Mouse (Mus musculus): ENCODE measurements around the gene Fgf8. TPM values are rescaled to one million over a fixed set of nuclear protein-coding genes. Genes with fewer than 3 reads are reported as not detected.

Gene Fgf8
- polyA plus RNA-seq, 1 experiment from 2014 or later, result 0.35 TPM

DNA sequence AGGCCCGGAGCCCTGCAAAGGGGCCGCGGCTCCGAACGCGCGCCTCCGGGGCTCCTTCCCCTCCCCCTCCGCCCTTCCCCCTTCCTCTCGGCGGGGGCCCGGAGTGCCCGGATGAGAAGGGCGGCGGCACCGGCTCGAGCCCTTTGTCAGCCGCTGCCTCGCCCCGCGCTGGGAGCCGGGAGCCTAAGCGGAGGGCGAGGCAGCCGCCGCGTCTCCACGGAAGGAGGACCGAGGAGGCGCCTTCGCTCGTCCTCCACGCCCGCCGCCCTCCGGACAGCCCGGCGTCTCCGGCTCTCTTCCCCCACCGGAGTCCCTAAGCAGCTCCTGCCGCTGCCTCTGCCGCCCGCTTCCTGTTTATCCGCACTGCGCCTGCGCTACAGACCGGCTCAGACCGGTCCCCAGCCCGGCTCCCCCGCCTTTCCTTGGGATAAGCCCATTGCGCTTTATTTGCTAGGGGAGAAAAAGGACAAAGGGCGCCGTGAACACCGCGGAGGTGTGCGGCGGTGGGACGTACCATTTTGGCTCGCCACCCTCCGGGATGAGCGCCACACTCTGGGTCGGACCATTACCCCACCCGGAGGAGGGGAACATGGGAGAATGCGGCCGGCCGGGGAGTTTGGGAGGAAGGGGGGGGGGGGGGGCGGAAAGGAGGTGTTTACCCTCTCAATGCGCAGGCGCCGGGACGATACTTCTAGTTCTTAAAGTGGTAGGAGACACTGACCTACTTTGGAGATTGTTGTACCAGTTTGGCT is 40.6 kb upstream of the Fgf8 start, which contains the start of gene Mgea5:
Gene Mgea5, minus strand, starts transcription at position 657 of the 752 bp plus-strand sequence.
- peak; percentile 97 for ATAC-seq (ENCODE audit: low read depth)
- WGBS, result under 1% methylated on average over 57 of the region's 71 CpGs
- H3K36me3 ChIP-seq (ENCODE audit: control insufficient read depth, insufficient read depth, low read length), result peaks cover 13% of the 10 kb centered on the region; the same call in 1 of the 2 replicates
- peak within 1 kb of the TSS; percentile 100 for H3K4me3 ChIP-seq (ENCODE audit: low read depth, low read length)
- no peaks in the 10 kb centered on the region for H3K9me3 ChIP-seq (ENCODE audit: control insufficient read depth, low read length)
- H3K9ac ChIP-seq (replicated peaks; ENCODE audit: low read depth, low read length), result peak within 1 kb of the TSS; percentile 97
- H3K27ac ChIP-seq (ENCODE audit: low read depth, low read length), result peak within 1 kb of the TSS; percentile 99
- H3K27me3 ChIP-seq (ENCODE audit: control insufficient read depth, insufficient read depth, low read length), result peaks cover 2% of the 10 kb centered on the region; the same call in 1 of the 2 replicates
- H3K4me2 ChIP-seq (ENCODE audit: low read depth, low read length), result peak within 1 kb of the TSS; percentile 68
- H3K4me1 ChIP-seq (ENCODE audit: control insufficient read depth, insufficient read depth, low read length), result peaks cover 26% of the 10 kb centered on the region

DNA sequence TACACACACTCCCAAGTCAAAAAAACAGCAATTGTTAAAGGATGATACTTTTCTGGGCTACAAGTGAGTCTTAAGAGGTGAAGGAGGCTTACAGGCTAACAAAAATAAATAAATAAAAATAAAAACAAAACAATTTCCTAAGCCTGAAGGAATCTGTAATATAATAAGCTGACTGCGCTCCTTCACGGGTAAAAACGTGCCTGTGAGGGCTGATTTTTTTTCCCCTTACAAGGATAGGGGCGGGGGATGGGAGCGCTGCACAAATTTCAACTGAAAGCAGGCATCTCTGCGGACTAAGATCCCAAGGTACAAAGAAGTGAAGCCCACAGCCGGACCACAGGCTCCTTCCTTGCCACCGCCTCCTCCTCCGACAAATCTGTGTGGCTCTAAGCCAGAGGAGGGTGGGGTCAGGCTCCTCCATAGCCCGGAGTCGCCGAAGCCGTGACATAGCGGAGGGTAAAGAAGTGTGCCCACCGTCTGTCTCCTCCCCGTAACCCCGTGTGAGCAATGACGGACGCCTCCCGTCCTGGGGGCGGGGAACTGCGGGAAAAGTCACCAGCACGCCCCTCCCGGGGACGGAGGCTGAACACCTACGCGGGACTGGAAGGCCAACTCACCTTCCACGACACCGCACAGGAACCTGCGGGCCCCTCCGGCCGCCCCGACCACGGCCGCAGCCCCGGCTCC is 39.7 kb upstream of the Fgf8 start:
- Histone ChIP-seq H3K9me3 (ENCODE audit: control insufficient read depth, low read length) (no peaks in the 10 kb centered on the region), H3K27me3 (ENCODE audit: control insufficient read depth, insufficient read depth, low read length) (peaks cover 2% of the 10 kb centered on the region; the same call in 1 of the 2 replicates), H3K4me1 (ENCODE audit: control insufficient read depth, insufficient read depth, low read length) (peaks cover 26% of the 10 kb centered on the region), H3K4me3 (ENCODE audit: low read depth, low read length) (peak overlapping the region; percentile 100), H3K36me3 (ENCODE audit: control insufficient read depth, insufficient read depth, low read length) (peaks cover 18% of the 10 kb centered on the region; the same call in 1 of the 2 replicates), H3K27ac (ENCODE audit: low read depth, low read length) (peak overlapping the region; percentile 99), H3K4me2 (ENCODE audit: low read depth, low read length) (peak overlapping the region; percentile 68), H3K9ac (replicated peaks; ENCODE audit: low read depth, low read length) (peak overlapping the region; percentile 97)
- ATAC-seq (ENCODE audit: low read depth), result peak; percentile 48
- WGBS, result under 1% methylated on average over 34 of the region's 36 CpGs

DNA sequence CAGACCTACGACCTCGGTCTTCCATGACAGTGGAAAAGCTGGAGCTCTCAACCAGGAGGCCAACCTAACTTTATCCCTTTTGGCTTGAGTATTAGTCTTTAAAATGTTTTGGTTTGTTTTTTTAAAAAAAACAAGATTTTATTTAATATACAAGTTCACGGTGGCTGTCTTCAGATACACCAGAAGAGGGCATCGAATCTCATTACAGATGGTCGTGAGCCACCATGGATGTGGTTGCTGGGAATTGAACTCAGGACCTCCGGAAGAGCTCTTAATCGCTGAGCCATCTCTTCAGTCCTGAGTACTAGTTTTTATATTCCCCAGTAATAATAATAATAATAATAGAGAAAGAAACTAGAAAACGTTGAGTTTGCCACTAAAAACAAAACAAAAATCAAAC is 39.0 kb upstream of the Fgf8 start:
- no peaks in the 10 kb centered on the region for H3K9me3 ChIP-seq (ENCODE audit: control insufficient read depth, low read length)
- peaks cover 26% of the 10 kb centered on the region for H3K4me1 ChIP-seq (ENCODE audit: control insufficient read depth, insufficient read depth, low read length)
- H3K36me3 ChIP-seq (ENCODE audit: control insufficient read depth, insufficient read depth, low read length), result peaks cover 25% of the 10 kb centered on the region; the same call in 1 of the 2 replicates
- peak overlapping the region; percentile 100 for H3K4me3 ChIP-seq (ENCODE audit: low read depth, low read length)
- no peak overlapping the region for H3K27ac ChIP-seq (ENCODE audit: low read depth, low read length)
- peak overlapping the region; percentile 68 for H3K4me2 ChIP-seq (ENCODE audit: low read depth, low read length)
- H3K9ac ChIP-seq (replicated peaks; ENCODE audit: low read depth, low read length), result no peak overlapping the region
- WGBS, result 65% methylated on average over 8 of the region's 8 CpGs
- ATAC-seq (ENCODE audit: low read depth), result no peak
- H3K27me3 ChIP-seq (ENCODE audit: control insufficient read depth, insufficient read depth, low read length), result peaks cover 2% of the 10 kb centered on the region; the same call in 1 of the 2 replicates

DNA sequence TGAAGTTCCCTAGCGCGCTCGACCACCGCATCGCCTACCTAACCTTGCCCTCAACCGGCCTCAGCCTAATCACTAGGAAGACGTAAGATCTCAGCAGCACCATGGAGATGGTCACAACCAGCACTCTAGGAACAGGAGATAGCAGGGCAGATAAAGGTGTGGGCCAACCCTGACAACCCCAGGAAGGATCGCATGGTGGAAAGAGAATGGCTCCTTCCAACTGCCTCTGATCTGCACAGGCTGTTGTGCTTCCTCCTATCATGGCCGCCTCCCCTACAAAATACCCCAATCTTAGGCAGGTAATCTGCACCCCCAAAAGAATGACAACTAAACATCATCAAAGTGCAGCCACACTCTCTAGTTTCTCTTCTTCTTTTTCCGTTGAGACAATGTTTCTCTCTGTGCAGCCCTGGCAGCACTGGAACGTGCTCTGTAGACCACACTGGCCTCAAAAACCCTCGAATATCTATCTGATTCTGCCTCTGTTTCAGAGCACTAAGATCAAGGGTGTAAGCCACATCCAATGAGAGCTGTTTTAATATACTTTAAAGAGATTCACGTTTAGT is 37.7 kb upstream of the Fgf8 start:
- H3K27me3 ChIP-seq (ENCODE audit: control insufficient read depth, insufficient read depth, low read length), result peaks cover 2% of the 10 kb centered on the region; the same call in 1 of the 2 replicates
- H3K9ac ChIP-seq (replicated peaks; ENCODE audit: low read depth, low read length), result no peak overlapping the region
- peaks cover 29% of the 10 kb centered on the region; the same call in 1 of the 2 replicates for H3K36me3 ChIP-seq (ENCODE audit: control insufficient read depth, insufficient read depth, low read length)
- H3K9me3 ChIP-seq (ENCODE audit: control insufficient read depth, low read length), result no peaks in the 10 kb centered on the region
- 88% methylated on average over 13 of the region's 13 CpGs for WGBS
- H3K4me3 ChIP-seq (ENCODE audit: low read depth, low read length), result no peak overlapping the region
- H3K4me1 ChIP-seq (ENCODE audit: control insufficient read depth, insufficient read depth, low read length), result peaks cover 26% of the 10 kb centered on the region
- no peak for ATAC-seq (ENCODE audit: low read depth)
- H3K27ac ChIP-seq (ENCODE audit: low read depth, low read length), result no peak overlapping the region
- peak overlapping the region; percentile 68 for H3K4me2 ChIP-seq (ENCODE audit: low read depth, low read length)

DNA sequence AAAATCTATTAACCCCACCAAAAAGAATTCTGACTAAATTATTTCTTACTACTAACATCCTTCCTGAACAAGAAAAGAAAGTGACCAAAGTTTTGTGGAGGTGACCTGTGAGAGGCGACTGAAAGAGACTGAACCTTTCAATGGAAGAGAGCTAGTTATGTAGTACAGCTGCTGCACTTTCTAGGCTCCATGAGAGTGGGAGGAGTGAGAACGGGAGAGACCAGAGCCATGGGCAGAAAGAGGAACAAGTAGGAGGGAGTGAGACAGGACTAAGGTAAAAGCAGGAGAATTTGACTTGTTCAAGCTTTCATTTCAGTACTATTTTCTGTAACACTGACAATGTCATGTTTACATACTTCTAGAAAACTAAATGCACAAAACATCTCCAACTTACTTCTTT is 32.8 kb upstream of the Fgf8 start:
- peaks cover 9% of the 10 kb centered on the region for H3K4me1 ChIP-seq (ENCODE audit: control insufficient read depth, insufficient read depth, low read length)
- no peaks in the 10 kb centered on the region for H3K9me3 ChIP-seq (ENCODE audit: control insufficient read depth, low read length)
- H3K9ac ChIP-seq (replicated peaks; ENCODE audit: low read depth, low read length), result no peak overlapping the region
- H3K4me3 ChIP-seq (ENCODE audit: low read depth, low read length), result no peak overlapping the region
- ATAC-seq (ENCODE audit: low read depth), result no peak
- H3K27me3 ChIP-seq (ENCODE audit: control insufficient read depth, insufficient read depth, low read length), result no peaks in the 10 kb centered on the region
- WGBS, result 89% methylated on average over 2 of the region's 2 CpGs
- no peak overlapping the region for H3K4me2 ChIP-seq (ENCODE audit: low read depth, low read length)
- H3K27ac ChIP-seq (ENCODE audit: low read depth, low read length), result no peak overlapping the region
- H3K36me3 ChIP-seq (ENCODE audit: control insufficient read depth, insufficient read depth, low read length), result peaks cover 72% of the 10 kb centered on the region

DNA sequence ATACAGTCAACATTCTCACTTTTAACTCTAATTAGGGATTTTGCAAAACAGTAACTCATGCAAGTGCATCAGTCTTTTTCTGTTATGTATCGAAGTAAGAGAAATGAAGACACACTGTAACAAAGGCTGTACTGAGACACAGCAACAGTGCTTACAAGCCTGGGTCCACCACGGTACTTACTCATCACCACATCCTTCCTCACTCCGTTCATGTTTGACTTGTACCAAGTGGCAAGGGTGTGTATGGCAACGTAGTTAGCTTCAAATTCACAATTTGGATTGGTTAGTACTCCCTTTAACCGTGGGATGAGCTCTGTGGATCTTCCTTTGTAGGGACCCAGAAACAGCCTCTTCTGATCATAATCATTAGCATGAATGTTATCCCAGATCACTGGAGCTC is 28.8 kb upstream of the Fgf8 start:
- Histone ChIP-seq H3K4me1 (ENCODE audit: control insufficient read depth, insufficient read depth, low read length) (no peaks in the 10 kb centered on the region), H3K27ac (ENCODE audit: low read depth, low read length) (no peak overlapping the region), H3K27me3 (ENCODE audit: control insufficient read depth, insufficient read depth, low read length) (no peaks in the 10 kb centered on the region), H3K9me3 (ENCODE audit: control insufficient read depth, low read length) (no peaks in the 10 kb centered on the region), H3K4me3 (ENCODE audit: low read depth, low read length) (no peak overlapping the region), H3K4me2 (ENCODE audit: low read depth, low read length) (no peak overlapping the region), H3K36me3 (ENCODE audit: control insufficient read depth, insufficient read depth, low read length) (peaks cover 83% of the 10 kb centered on the region), H3K9ac (replicated peaks; ENCODE audit: low read depth, low read length) (no peak overlapping the region)
- ATAC-seq (ENCODE audit: low read depth), result no peak
- 91% methylated on average over 5 of the region's 5 CpGs for WGBS

DNA sequence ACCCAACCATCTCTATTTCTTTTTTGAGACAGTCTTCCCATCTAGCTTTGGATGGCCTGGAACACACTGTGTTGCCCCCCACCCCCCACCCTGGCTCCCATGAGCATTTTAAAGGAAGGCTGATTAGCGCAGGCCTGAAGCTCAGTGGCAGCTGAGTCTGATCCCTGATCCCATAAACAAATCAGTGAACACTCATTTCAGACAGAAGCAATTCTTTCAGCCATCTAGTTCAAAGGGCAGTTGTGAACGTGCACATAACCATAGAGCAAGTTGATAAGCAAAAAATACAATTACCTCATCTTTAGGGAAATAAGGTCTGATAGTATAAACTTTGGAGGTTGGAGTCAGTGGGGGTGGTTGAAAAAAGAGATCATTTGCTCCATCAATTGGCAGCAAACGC is 18.1 kb upstream of the Fgf8 start:
- Histone ChIP-seq H3K9me3 (ENCODE audit: control insufficient read depth, low read length) (no peaks in the 10 kb centered on the region), H3K27ac (ENCODE audit: low read depth, low read length) (no peak overlapping the region), H3K27me3 (ENCODE audit: control insufficient read depth, insufficient read depth, low read length) (no peaks in the 10 kb centered on the region), H3K36me3 (ENCODE audit: control insufficient read depth, insufficient read depth, low read length) (peaks cover 79% of the 10 kb centered on the region), H3K4me3 (ENCODE audit: low read depth, low read length) (no peak overlapping the region), H3K9ac (replicated peaks; ENCODE audit: low read depth, low read length) (no peak overlapping the region), H3K4me2 (ENCODE audit: low read depth, low read length) (no peak overlapping the region), H3K4me1 (ENCODE audit: control insufficient read depth, insufficient read depth, low read length) (no peaks in the 10 kb centered on the region)
- 94% methylated on average over 3 of the region's 3 CpGs for WGBS
- no peak for ATAC-seq (ENCODE audit: low read depth)

DNA sequence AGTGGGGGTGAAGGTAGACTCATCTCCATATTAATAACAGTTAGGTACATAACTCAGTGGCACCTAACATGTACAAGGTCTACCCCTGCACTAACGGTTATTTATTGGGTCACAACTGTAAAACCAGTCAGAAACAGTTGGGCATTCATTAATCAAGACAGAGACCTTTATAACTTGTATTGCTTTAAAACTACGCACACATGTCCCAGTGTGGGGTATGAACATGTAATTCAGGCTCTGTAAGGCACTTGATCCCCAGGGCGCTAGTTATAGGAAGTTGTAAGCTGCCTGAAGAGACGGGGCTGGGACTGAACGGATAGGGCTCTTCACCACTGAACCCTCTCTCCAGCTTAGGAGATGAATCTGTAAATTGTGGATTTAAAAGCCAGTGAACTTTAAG is 16.0 kb upstream of the Fgf8 start:
- Histone ChIP-seq H3K9ac (replicated peaks; ENCODE audit: low read depth, low read length) (no peak overlapping the region), H3K27me3 (ENCODE audit: control insufficient read depth, insufficient read depth, low read length) (no peaks in the 10 kb centered on the region), H3K4me2 (ENCODE audit: low read depth, low read length) (no peak overlapping the region), H3K9me3 (ENCODE audit: control insufficient read depth, low read length) (no peaks in the 10 kb centered on the region), H3K27ac (ENCODE audit: low read depth, low read length) (no peak overlapping the region), H3K4me1 (ENCODE audit: control insufficient read depth, insufficient read depth, low read length) (no peaks in the 10 kb centered on the region), H3K36me3 (ENCODE audit: control insufficient read depth, insufficient read depth, low read length) (peaks cover 79% of the 10 kb centered on the region), H3K4me3 (ENCODE audit: low read depth, low read length) (no peak overlapping the region)
- ATAC-seq (ENCODE audit: low read depth), result no peak
- 88% methylated on average over 5 of the region's 5 CpGs for WGBS

DNA sequence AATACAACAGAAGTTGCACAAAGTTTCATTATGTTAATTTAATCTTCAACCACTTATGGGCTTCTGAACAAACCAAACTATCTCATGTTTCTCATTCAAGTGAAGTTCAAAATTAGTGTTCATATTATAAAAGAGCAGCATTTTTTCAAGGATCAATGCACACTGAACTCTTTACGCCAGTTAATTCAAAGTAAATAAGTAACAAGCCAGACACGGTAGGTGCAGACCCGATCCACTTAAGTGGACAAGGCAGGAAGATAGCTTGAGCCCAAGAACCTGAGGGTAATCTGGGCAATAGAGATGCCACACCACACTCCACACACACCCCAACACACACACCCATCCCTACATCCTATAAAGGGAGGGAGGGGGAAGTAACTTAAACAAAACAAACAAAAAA is 10.8 kb upstream of the Fgf8 start:
- H3K4me3 ChIP-seq (ENCODE audit: low read depth, low read length), result no peak overlapping the region
- no peaks in the 10 kb centered on the region for H3K27me3 ChIP-seq (ENCODE audit: control insufficient read depth, insufficient read depth, low read length)
- no peak overlapping the region for H3K27ac ChIP-seq (ENCODE audit: low read depth, low read length)
- peaks cover 49% of the 10 kb centered on the region for H3K36me3 ChIP-seq (ENCODE audit: control insufficient read depth, insufficient read depth, low read length)
- 92% methylated on average over 3 of the region's 3 CpGs for WGBS
- H3K9ac ChIP-seq (replicated peaks; ENCODE audit: low read depth, low read length), result no peak overlapping the region
- H3K4me1 ChIP-seq (ENCODE audit: control insufficient read depth, insufficient read depth, low read length), result peaks cover 5% of the 10 kb centered on the region
- H3K4me2 ChIP-seq (ENCODE audit: low read depth, low read length), result no peak overlapping the region
- no peak for ATAC-seq (ENCODE audit: low read depth)
- no peaks in the 10 kb centered on the region for H3K9me3 ChIP-seq (ENCODE audit: control insufficient read depth, low read length)

Measured in neural tube, embryonic 14.5 days (tissue).